Mouse (Mus musculus) lung, embryonic 16.5 days (tissue): Measurements from ENCODE around the gene Gm34653. TPM values are rescaled to one million over a fixed set of nuclear protein-coding genes. Genes with fewer than 3 reads are reported as not detected.

Experiments
- ATAC-seq: fragments of 200-750 bp; cut with Nextera tagmentation; 2 replicates; pipeline ENCODE4 v1.8.0; 2017; ENCODE audit warnings: low read depth, mild to moderate bottlenecking, moderate library complexity
- H3K27ac ChIP-seq: fragments of 300-500 bp; sonication (generic); 2 replicates; pipeline ENCODE4 v1.5.1; 2014; ENCODE audit warnings: mild to moderate bottlenecking, control low read depth, low read length
- H3K27me3 ChIP-seq: fragments of 300-500 bp; sonication (generic); 2 replicates; pipeline ENCODE4 v1.6.1; 2014; ENCODE audit warnings: low read depth, low read length, mixed read lengths; ENCODE audit not compliant: control insufficient read depth, insufficient read depth
- H3K36me3 ChIP-seq: fragments of 300-500 bp; sonication (generic); 2 replicates; pipeline ENCODE4 v1.6.1; 2014; ENCODE audit warnings: low read length; ENCODE audit not compliant: control insufficient read depth, insufficient read depth
- H3K4me1 ChIP-seq: fragments of 300-500 bp; sonication (generic); replicated peaks from 2 replicates; pipeline ENCODE4 v1.6.1; 2014; ENCODE audit warnings: low read length, mixed read lengths; ENCODE audit not compliant: control insufficient read depth, insufficient read depth
- H3K4me2 ChIP-seq: fragments of 300-500 bp; sonication (generic); 2 replicates; pipeline ENCODE4 v1.6.1; 2014; ENCODE audit warnings: low read depth, low read length, control low read depth
- H3K4me3 ChIP-seq: fragments of 300-500 bp; sonication (generic); 2 replicates; pipeline ENCODE4 v1.5.1; 2014; ENCODE audit warnings: mild to moderate bottlenecking, low read length, control low read depth
- H3K9ac ChIP-seq: fragments of 300-500 bp; sonication (generic); 2 replicates; pipeline ENCODE4 v1.6.1; 2014; ENCODE audit warnings: low read length, control low read depth
- H3K9me3 ChIP-seq: fragments of 300-500 bp; sonication (generic); 2 replicates; pipeline ENCODE4 v1.6.1; 2016; ENCODE audit warnings: low read length; ENCODE audit not compliant: control insufficient read depth
- WGBS: fragments of 180-500 bp; shearing (Covaris S2); extraction: QIAGEN DNeasy Blood & Tissue Kit; methylation state at CpG from one replicate; pipeline ENCODE4 v1.1.7; 2014; 5-methylcytosine and 5-hydroxymethylcytosine counted together
- polyA plus RNA-seq: library from polyadenylated mRNA; unstranded; fragments of >200 nt; fragmentation: Nextera tagmentation; extraction: Ambion mirVana; gene quantifications from 2 replicates; pipeline ENCODE4 v1.2.1, GENCODE M21; 2015

The Gm34653 gene
- polyA plus RNA-seq, 1 experiment from 2014 or later: not detected

DNA sequence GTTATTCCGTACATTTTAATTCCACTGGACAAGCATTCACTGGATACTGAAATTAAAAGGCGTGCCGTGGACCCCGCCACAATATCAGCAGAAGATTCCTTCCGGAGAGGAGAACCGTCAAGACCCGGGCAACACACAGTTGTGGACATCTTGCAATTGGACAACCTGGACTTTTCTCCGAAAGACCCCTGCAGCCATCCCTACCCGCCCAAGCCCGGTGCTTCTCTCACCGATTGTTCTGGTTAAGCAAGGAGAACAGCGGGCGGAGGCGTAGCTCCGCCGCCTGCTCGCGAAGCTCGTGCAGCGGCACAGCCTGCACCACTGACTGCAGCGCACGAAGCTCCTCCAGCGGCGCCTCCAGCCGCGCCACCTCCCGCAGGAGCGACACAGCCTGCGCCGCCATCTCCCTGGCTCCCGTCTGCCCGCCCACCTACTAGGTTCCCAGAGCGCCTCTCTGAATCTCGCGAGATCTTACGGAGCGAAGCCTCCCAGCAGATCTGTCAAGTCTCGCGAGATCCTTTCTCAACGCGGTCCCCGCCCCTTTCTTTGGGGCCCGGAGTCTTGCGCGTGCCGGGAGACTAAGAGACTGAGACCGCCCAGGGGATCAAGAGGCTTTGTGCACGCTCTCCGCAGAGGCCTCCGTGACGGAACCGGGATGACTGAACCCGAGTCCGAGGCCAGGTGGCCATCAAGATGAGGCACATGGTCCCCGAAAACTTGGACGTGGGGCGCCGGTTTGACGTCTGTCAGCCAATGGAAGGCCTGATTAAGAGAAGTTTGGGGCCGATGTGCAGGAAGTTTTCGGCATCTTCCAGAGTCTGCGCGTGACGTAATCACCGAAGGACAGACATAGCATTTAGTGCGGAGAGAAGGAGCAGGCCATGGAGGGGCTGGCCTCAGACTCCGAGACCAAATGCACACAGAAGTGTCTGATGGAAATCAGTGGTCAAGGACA lies 38.0 kb downstream of the Gm34653 start:
- Histone ChIP-seq H3K4me1 (peaks cover 19% of the 10 kb centered on the region), H3K4me2 (peak overlapping the region; percentile 68), H3K9me3 (no peaks in the 10 kb centered on the region), H3K27me3 (peaks cover 11% of the 10 kb centered on the region), H3K9ac (peak overlapping the region; percentile 93), H3K27ac (peak overlapping the region; percentile 94), H3K4me3 (peak overlapping the region; percentile 89), H3K36me3 (no peaks in the 10 kb centered on the region)
- WGBS: under 1% methylated on average over 67 of the region's 67 CpGs
- ATAC-seq: peak; percentile 97

GRCm38 (mm10) chr2:34874271-34874670 lies 41.5 kb downstream of the Gm34653 start, which contains the start of gene Cutal:
Cutal (plus strand) TSS chr2:34874396.
- Histone ChIP-seq H3K9ac (peak within 1 kb of the TSS; percentile 60), H3K27me3 (peaks cover 11% of the 10 kb centered on the region), H3K9me3 (no peaks in the 10 kb centered on the region), H3K4me2 (peak within 1 kb of the TSS; percentile 59), H3K4me1 (peaks cover 17% of the 10 kb centered on the region), H3K4me3 (peak within 1 kb of the TSS; percentile 38), H3K27ac (no peak within 1 kb of the TSS), H3K36me3 (no peaks in the 10 kb centered on the region)
- no peak for ATAC-seq
- 2% methylated on average over 14 of the region's 14 CpGs for WGBS

- no peaks in the 10 kb centered on the region for H3K9me3 ChIP-seq
- H3K27me3 ChIP-seq: peaks cover 11% of the 10 kb centered on the region
- peaks cover 11% of the 10 kb centered on the region for H3K4me1 ChIP-seq
- no peaks in the 10 kb centered on the region for H3K36me3 ChIP-seq
- H3K9ac ChIP-seq: peak within 1 kb of the TSS; percentile 60
- H3K4me2 ChIP-seq: peak within 1 kb of the TSS; percentile 59
- H3K27ac ChIP-seq: no peak within 1 kb of the TSS
- WGBS: 10% methylated on average over 8 of the region's 8 CpGs
- no peak for ATAC-seq
- peak within 1 kb of the TSS; percentile 38 for H3K4me3 ChIP-seq
Observed at GRCm38 (mm10) chr2:34874816-34875345, 42.1 kb downstream of the Gm34653 start, which contains the start of gene Psmd5. Psmd5 (minus strand) TSS chr2:34874968.

DNA sequence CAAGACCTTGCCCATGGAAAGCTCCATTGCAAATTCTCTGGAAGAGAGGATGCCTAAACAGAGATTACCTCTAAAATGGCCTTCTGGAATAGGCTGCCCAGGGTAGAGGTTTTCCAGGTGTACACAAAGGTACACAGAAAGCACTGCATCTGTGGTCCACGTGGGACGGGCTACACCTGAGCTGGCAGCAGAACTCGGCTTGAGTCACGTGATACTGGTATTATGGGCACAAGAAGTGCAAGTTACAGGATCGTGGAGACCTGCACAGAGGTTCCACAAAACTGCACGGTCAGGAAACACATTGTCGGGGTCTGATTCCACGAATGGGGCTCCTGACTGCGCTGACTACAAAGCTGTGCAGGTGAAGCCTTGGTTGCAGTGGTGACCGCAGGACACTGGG lies 47.2 kb downstream of the Gm34653 start:
- no peaks in the 10 kb centered on the region for H3K9me3 ChIP-seq
- H3K36me3 ChIP-seq: no peaks in the 10 kb centered on the region
- ATAC-seq: no peak
- H3K4me1 ChIP-seq: no peaks in the 10 kb centered on the region
- H3K4me2 ChIP-seq: no peak overlapping the region
- H3K27ac ChIP-seq: no peak overlapping the region
- WGBS: 81% methylated on average over 10 of the region's 10 CpGs
- no peak overlapping the region for H3K9ac ChIP-seq
- no peak overlapping the region for H3K4me3 ChIP-seq
- H3K27me3 ChIP-seq: peaks cover 1% of the 10 kb centered on the region; the same call in 1 of the 2 replicates

DNA sequence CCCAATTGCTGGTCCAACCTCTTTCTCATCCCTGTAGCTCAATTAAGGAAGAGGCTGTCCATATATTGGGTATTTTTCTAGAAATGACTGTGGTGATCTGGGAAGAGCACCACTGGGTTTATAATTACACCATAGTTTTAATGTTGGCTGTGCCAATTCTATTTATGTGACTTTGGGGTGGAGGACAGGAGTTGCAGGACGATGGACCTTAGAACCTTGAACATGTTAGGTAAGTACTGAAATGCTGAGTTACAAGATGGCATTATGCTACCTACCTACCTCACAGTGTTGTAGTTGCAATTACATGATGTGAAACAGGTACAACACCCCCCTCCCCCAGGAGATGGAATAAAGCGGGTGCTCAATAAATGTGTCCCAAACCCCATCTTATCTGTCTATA lies 50.0 kb downstream of the Gm34653 start:
- no peak overlapping the region for H3K9ac ChIP-seq
- no peaks in the 10 kb centered on the region for H3K36me3 ChIP-seq
- H3K27me3 ChIP-seq: no peaks in the 10 kb centered on the region
- WGBS: 89% methylated on average over 2 of the region's 2 CpGs
- H3K9me3 ChIP-seq: no peaks in the 10 kb centered on the region
- no peak for ATAC-seq
- H3K4me3 ChIP-seq: no peak overlapping the region
- no peak overlapping the region for H3K27ac ChIP-seq
- no peaks in the 10 kb centered on the region for H3K4me1 ChIP-seq
- H3K4me2 ChIP-seq: no peak overlapping the region

DNA sequence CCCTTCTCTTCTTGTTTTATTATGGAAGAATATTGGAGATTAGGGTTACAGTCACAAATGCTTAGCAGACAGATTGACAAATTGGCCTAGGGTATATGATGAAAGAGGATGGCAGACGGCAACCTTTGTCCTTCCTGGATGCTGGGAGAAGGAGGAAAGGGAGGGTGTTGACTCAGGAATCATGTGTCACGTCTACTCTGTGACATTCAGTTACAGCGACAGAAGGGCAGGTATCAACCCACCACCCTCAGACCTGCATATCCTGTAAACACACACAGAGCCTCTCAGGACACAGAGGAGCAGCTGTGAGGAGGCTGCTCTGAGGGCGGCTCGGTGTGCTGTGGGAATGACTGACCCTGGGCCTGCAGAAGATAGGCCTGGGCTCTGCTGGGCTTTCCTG lies 50.4 kb downstream of the Gm34653 start:
- no peak overlapping the region for H3K9ac ChIP-seq
- no peaks in the 10 kb centered on the region for H3K27me3 ChIP-seq
- no peaks in the 10 kb centered on the region for H3K4me1 ChIP-seq
- WGBS: 29% methylated on average over 5 of the region's 5 CpGs
- no peak overlapping the region for H3K4me2 ChIP-seq
- H3K4me3 ChIP-seq: no peak overlapping the region
- no peak overlapping the region; the same call in 1 of the 2 replicates for H3K27ac ChIP-seq
- no peaks in the 10 kb centered on the region for H3K36me3 ChIP-seq
- no peak for ATAC-seq
- no peaks in the 10 kb centered on the region for H3K9me3 ChIP-seq

GRCm38 (mm10) chr2:34884186-34884585 lies 51.4 kb downstream of the Gm34653 start:
- Histone ChIP-seq H3K9ac (no peak overlapping the region), H3K4me1 (no peaks in the 10 kb centered on the region), H3K36me3 (no peaks in the 10 kb centered on the region), H3K27me3 (no peaks in the 10 kb centered on the region), H3K27ac (peak overlapping the region; percentile 66; the same call in 1 of the 2 replicates), H3K9me3 (no peaks in the 10 kb centered on the region), H3K4me3 (no peak overlapping the region), H3K4me2 (no peak overlapping the region)
- WGBS: 42% methylated on average over 2 of the region's 2 CpGs
- ATAC-seq: peak; percentile 71

Other genes starting within 250 kb of the Gm34653 start
- 78.3 and 86.3 TPM in 2 replicates for gene Gapvd1, start 77.8 kb upstream of the Gm34653 start, polyA plus RNA-seq
- 940 and 945 TPM in 2 replicates for gene Hspa5, start 61.0 kb upstream of the Gm34653 start, polyA plus RNA-seq
- gene Rabepk, start 33.1 kb upstream of the Gm34653 start, polyA plus RNA-seq: 35.4 and 36.3 TPM in 2 replicates
- gene Fbxw2, start 6.7 kb upstream of the Gm34653 start, polyA plus RNA-seq: 81.8 and 89.5 TPM in 2 replicates
- 0.65 and 1.0 TPM in 2 replicates for gene Cutal, start 41.4 kb downstream of the Gm34653 start, polyA plus RNA-seq
- 104 and 106 TPM in 2 replicates for gene Psmd5, start 42.0 kb downstream of the Gm34653 start, polyA plus RNA-seq
- 3.4 and 4.6 TPM in 2 replicates for gene Phf19, start 81.0 kb downstream of the Gm34653 start, polyA plus RNA-seq
- 4.3 and 4.7 TPM in 2 replicates for gene Traf1, start 128.8 kb downstream of the Gm34653 start, polyA plus RNA-seq
- 2.4 and 4.2 TPM in 2 replicates for gene Hc, start 228.4 kb downstream of the Gm34653 start, polyA plus RNA-seq